Mouse (Mus musculus) megakaryocyte, embryonic 14.5 days (primary cell): ENCODE data around the gene Insm1. TPM values are rescaled to one million over a fixed set of nuclear protein-coding genes. Genes with fewer than 3 reads are reported as not detected.

ENCODE experiments used
- H3K27me3 ChIP-seq: replicated peaks from 2 replicates; pipeline ENCODE3; 2012; ENCODE audit warnings: inconsistent platforms
- H3K36me3 ChIP-seq: replicated peaks from 2 replicates; pipeline ENCODE3; 2012; ENCODE audit warnings: low read length, inconsistent platforms, mixed read lengths
- H3K4me1 ChIP-seq: 2 replicates; pipeline ENCODE4 v1.6.1; 2012; ENCODE audit warnings: inconsistent platforms
- H3K4me3 ChIP-seq: replicated peaks from 2 replicates; pipeline ENCODE3; 2012; ENCODE audit warnings: moderate library complexity, mild to moderate bottlenecking, inconsistent platforms
- H3K9me3 ChIP-seq: 2 replicates; pipeline ENCODE4 v1.6.1; 2012; ENCODE audit warnings: inconsistent platforms
- FLI1 ChIP-seq: IDR thresholded peaks from 2 replicates; pipeline ENCODE4 v1.6.1; 2012; ENCODE audit warnings: low read length, inconsistent platforms, mixed read lengths
- GATA1 ChIP-seq: IDR thresholded peaks from 3 replicates; pipeline ENCODE4 v1.6.1; 2012; ENCODE audit warnings: mixed read lengths, low read length, inconsistent platforms, borderline replicate concordance
- polyA plus RNA-seq: library from polyadenylated mRNA; stranded (reverse); fragments of >175 nt; gene quantifications from 2 replicates; pipeline ENCODE4 v1.2.3, GENCODE M21; 2012; ENCODE audit warnings: low replicate concordance; ENCODE audit not compliant: insufficient read depth

Insm1 gene
- polyA plus RNA-seq, 1 experiment, result not detected

- Histone ChIP-seq H3K4me3 (peak overlapping the region; percentile 88), H3K4me1 (peaks cover 48% of the 10 kb centered on the region), H3K27me3 (peaks cover 95% of the 10 kb centered on the region), H3K36me3 (no peaks in the 10 kb centered on the region), H3K9me3 (no peaks in the 10 kb centered on the region)
- TF ChIP-seq FLI1, result no peak
- no peak for TF ChIP-seq GATA1
Observed at GRCm38 (mm10) chr2:146223176-146223905, 1.6 kb downstream of the Insm1 start.

GRCm38 (mm10) chr2:146224141-146224540, 2.4 kb downstream of the Insm1 start:
- H3K4me3 ChIP-seq, result no peak overlapping the region
- peaks cover 40% of the 10 kb centered on the region for H3K4me1 ChIP-seq
- TF ChIP-seq FLI1 (no peak), GATA1 (no peak)
- no peaks in the 10 kb centered on the region for H3K36me3 ChIP-seq
- no peaks in the 10 kb centered on the region for H3K9me3 ChIP-seq
- H3K27me3 ChIP-seq, result peaks cover 95% of the 10 kb centered on the region

- Histone ChIP-seq H3K9me3 (no peaks in the 10 kb centered on the region), H3K4me1 (peaks cover 35% of the 10 kb centered on the region), H3K27me3 (peaks cover 86% of the 10 kb centered on the region), H3K4me3 (no peak overlapping the region), H3K36me3 (no peaks in the 10 kb centered on the region)
- TF ChIP-seq FLI1 (no peak), GATA1 (no peak)
Observed at GRCm38 (mm10) chr2:146225818-146226217, 4.1 kb downstream of the Insm1 start.

GRCm38 (mm10) chr2:146226484-146226883, 4.8 kb downstream of the Insm1 start:
- Histone ChIP-seq H3K36me3 (no peaks in the 10 kb centered on the region), H3K4me1 (peaks cover 28% of the 10 kb centered on the region), H3K27me3 (peaks cover 86% of the 10 kb centered on the region), H3K4me3 (no peak overlapping the region), H3K9me3 (no peaks in the 10 kb centered on the region)
- TF ChIP-seq GATA1, result no peak
- no peak for TF ChIP-seq FLI1

- TF ChIP-seq FLI1 (no peak), GATA1 (no peak)
- H3K4me3 ChIP-seq, result no peak overlapping the region
- H3K4me1 ChIP-seq, result peaks cover 16% of the 10 kb centered on the region
- H3K9me3 ChIP-seq, result no peaks in the 10 kb centered on the region
- H3K36me3 ChIP-seq, result no peaks in the 10 kb centered on the region
- peaks cover 83% of the 10 kb centered on the region for H3K27me3 ChIP-seq
Observed at GRCm38 (mm10) chr2:146227646-146228045, 5.9 kb downstream of the Insm1 start.

GRCm38 (mm10) chr2:146228435-146228834, 6.7 kb downstream of the Insm1 start:
- peaks cover 8% of the 10 kb centered on the region; the same call in 1 of the 2 replicates for H3K4me1 ChIP-seq
- no peak for TF ChIP-seq FLI1
- no peak for TF ChIP-seq GATA1
- H3K4me3 ChIP-seq, result no peak overlapping the region
- no peaks in the 10 kb centered on the region for H3K36me3 ChIP-seq
- peaks cover 75% of the 10 kb centered on the region for H3K27me3 ChIP-seq
- no peaks in the 10 kb centered on the region for H3K9me3 ChIP-seq

- H3K4me1 ChIP-seq, result peaks cover 3% of the 10 kb centered on the region; the same call in 1 of the 2 replicates
- no peak overlapping the region for H3K4me3 ChIP-seq
- peaks cover 55% of the 10 kb centered on the region for H3K27me3 ChIP-seq
- TF ChIP-seq FLI1 (no peak), GATA1 (no peak)
- no peaks in the 10 kb centered on the region for H3K9me3 ChIP-seq
- no peaks in the 10 kb centered on the region for H3K36me3 ChIP-seq
Observed at GRCm38 (mm10) chr2:146231485-146231884, 9.8 kb downstream of the Insm1 start.

- TF ChIP-seq FLI1 (no peak), GATA1 (no peak)
- Histone ChIP-seq H3K9me3 (no peaks in the 10 kb centered on the region), H3K4me3 (no peak overlapping the region), H3K36me3 (peaks cover 36% of the 10 kb centered on the region), H3K4me1 (no peaks in the 10 kb centered on the region), H3K27me3 (peaks cover 3% of the 10 kb centered on the region)
Observed at GRCm38 (mm10) chr2:146239196-146239747, 17.6 kb downstream of the Insm1 start.

GRCm38 (mm10) chr2:146244049-146244448, 22.3 kb downstream of the Insm1 start:
- Histone ChIP-seq H3K27me3 (no peaks in the 10 kb centered on the region), H3K4me3 (no peak overlapping the region), H3K4me1 (no peaks in the 10 kb centered on the region), H3K9me3 (no peaks in the 10 kb centered on the region), H3K36me3 (peaks cover 84% of the 10 kb centered on the region)
- TF ChIP-seq GATA1 (no peak), FLI1 (no peak)

- H3K4me3 ChIP-seq, result no peak overlapping the region
- no peaks in the 10 kb centered on the region for H3K9me3 ChIP-seq
- H3K36me3 ChIP-seq, result peaks cover 93% of the 10 kb centered on the region
- H3K27me3 ChIP-seq, result no peaks in the 10 kb centered on the region
- TF ChIP-seq FLI1 (no peak), GATA1 (no peak)
- H3K4me1 ChIP-seq, result no peaks in the 10 kb centered on the region
Observed at GRCm38 (mm10) chr2:146245401-146245800, 23.7 kb downstream of the Insm1 start.

GRCm38 (mm10) chr2:146246409-146247075, 24.8 kb downstream of the Insm1 start:
- no peaks in the 10 kb centered on the region for H3K9me3 ChIP-seq
- H3K4me1 ChIP-seq, result no peaks in the 10 kb centered on the region
- no peaks in the 10 kb centered on the region for H3K27me3 ChIP-seq
- peaks cover 91% of the 10 kb centered on the region for H3K36me3 ChIP-seq
- TF ChIP-seq FLI1 (no peak), GATA1 (no peak)
- no peak overlapping the region for H3K4me3 ChIP-seq
